Mouse (Mus musculus) testis, adult 2 months (tissue): ENCODE measurements around the gene Chad.

Source experiments
- CTCF ChIP-seq: fragments of 200-500 bp; IDR thresholded peaks from 2 replicates; pipeline ENCODE4 v1.5.1; 2012; ENCODE audit warnings: low read depth, mild to moderate bottlenecking, inconsistent platforms, low read length, moderate library complexity; ENCODE audit not compliant: control insufficient read depth, insufficient read depth, insufficient replicate concordance
- POLR2A ChIP-seq: fragments of 200-500 bp; IDR thresholded peaks from 2 replicates; pipeline ENCODE4 v1.6.1; 2012; ENCODE audit warnings: low read depth, mild to moderate bottlenecking, inconsistent platforms, low read length, moderate library complexity; ENCODE audit not compliant: control insufficient read depth

DNA sequence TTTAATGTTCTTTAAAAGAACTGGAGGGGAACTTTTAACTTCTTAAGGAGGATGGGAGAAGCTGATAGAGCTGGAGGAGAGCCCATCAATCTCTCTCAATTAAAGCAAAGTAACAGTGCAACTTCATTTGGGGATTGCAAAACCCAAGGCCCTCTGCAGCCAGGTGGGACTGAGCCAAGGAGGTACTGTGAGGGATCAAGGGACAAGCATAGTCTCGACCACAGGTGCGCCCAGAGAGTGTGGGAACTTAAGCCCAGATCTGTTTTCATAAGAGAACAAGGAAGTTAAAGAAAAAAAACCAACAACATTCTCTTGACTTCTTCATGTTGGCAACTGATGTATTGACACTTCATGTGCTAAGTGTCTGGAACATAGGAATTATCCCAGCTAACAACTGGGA lies 10.2 kb downstream of the Chad start:
- TF ChIP-seq POLR2A (no peak), CTCF (no peak)
